Mouse (Mus musculus): ENCODE data around the gene Gm10228. TPM values are rescaled to one million over a fixed set of nuclear protein-coding genes. Genes with fewer than 3 reads are reported as not detected.
"Not testable (repeated sequence)": the region's sequence is repeated elsewhere in the genome, so short reads cannot be mapped to it uniquely, and the experiment has no call there.

Gene Gm10228
- not detected in 2 replicates for total RNA-seq (2017)

DNA sequence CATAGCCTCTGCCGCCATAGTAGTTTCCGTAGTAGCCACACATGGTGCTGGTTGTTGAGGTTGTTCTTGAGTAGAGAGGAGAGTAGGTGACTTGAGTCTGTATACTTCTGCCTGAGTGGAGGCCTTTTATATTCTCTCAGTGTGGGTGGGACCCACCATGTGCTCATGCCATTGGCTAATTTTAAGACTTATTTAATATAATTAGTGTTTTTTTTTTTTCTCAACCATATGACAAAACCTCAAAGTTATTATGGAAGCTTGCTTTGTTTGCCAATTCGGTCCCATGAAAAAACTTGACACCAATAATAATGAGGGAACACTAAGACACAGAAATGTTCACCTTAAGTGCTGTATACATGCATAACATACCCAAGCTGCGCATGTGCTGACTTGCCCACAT is at the start of gene Gm10228:
Gene Gm10228 (minus strand): TSS at position 101 of the 400 bp plus-strand sequence.
- not testable (repeated sequence) for ATAC-seq (replicated peaks; ENCODE audit: low read depth, poor library complexity, severe bottlenecking)

- ATAC-seq (replicated peaks; ENCODE audit: low read depth, poor library complexity, severe bottlenecking) = not testable (repeated sequence)
Observed at GRCm38 (mm10) chr16:89071041-89071440, 29.8 kb upstream of the Gm10228 start.

GRCm38 (mm10) chr16:89063902-89064301 is 22.6 kb upstream of the Gm10228 start, which contains the start of gene 1110025L11Rik:
Gene 1110025L11Rik, minus strand, starts transcription at chr16:89064002.
- not testable (repeated sequence) for ATAC-seq (replicated peaks; ENCODE audit: low read depth, poor library complexity, severe bottlenecking)

GRCm38 (mm10) chr16:89047783-89048182 is 6.5 kb upstream of the Gm10228 start, which contains the start of gene Krtap6-5:
Gene Krtap6-5, minus strand, starts transcription at chr16:89047883.
- no peak for ATAC-seq (replicated peaks; ENCODE audit: low read depth, poor library complexity, severe bottlenecking)

DNA sequence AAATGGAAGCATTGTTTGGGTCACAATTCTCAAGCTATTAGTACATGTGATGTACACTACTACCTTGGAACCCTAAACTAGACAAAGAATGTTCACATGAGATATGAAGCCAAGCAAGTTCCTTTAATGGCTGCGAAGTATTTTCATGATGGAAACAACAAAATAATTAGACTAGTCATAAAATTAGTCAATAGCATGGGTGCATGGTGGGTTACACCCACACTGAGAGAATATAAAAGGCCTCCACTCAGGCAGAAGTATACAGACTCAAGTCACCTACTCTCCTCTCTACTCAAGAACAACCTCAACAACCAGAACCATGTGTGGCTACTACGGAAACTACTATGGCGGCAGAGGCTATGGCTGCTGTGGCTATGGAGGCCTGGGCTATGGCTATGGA is 9.9 kb downstream of the Gm10228 start, which contains the start of gene Krtap6-1:
Gene Krtap6-1 (plus strand): TSS at position 301 of the 400 bp plus-strand sequence.
- not testable (repeated sequence) for ATAC-seq (replicated peaks; ENCODE audit: low read depth, poor library complexity, severe bottlenecking)

GRCm38 (mm10) chr16:89014984-89015383 is 26.3 kb downstream of the Gm10228 start, which contains the start of gene Gm10229:
Gene Gm10229, plus strand, starts transcription at chr16:89015284.
- not testable (repeated sequence) for ATAC-seq (replicated peaks; ENCODE audit: low read depth, poor library complexity, severe bottlenecking)

- ATAC-seq (replicated peaks; ENCODE audit: low read depth, poor library complexity, severe bottlenecking) = no peak
Observed at GRCm38 (mm10) chr16:89013973-89014372, 27.3 kb downstream of the Gm10228 start.

DNA sequence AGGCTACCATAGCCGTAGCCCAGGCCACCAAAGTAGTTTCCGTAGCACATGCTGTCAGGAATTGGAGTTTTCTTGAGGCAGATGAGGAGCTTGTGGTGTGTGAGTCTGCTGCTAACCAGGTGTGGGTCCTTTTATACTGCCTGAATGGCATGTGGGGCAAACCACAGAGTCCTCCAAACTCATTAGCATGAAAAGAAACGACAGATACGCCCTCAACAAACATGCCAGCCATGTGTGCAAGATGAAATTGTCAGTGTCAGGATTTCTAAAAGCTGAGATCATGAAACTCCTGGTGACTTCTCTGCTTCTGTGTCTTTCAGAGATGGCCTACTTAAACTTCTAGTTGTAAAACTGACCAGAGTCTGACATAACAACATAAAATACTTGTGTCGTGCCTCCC is 30.6 kb downstream of the Gm10228 start, which contains the start of gene Krtap22-2:
Gene Krtap22-2 (minus strand): TSS at position 101 of the 400 bp plus-strand sequence.
- no peak for ATAC-seq (replicated peaks; ENCODE audit: low read depth, poor library complexity, severe bottlenecking)

Other genes starting within 250 kb of the Gm10228 start
- not detected in 2 replicates for gene Gm20741, start 229.3 kb downstream of the Gm10228 start, total RNA-seq (2017)
- gene Krtap15, start 221.3 kb downstream of the Gm10228 start, total RNA-seq (2017) = not detected in 2 replicates
- not detected in 2 replicates for gene Krtap14, start 215.3 kb downstream of the Gm10228 start, total RNA-seq (2017)
- gene Krtap19-1, start 172.1 kb downstream of the Gm10228 start, total RNA-seq (2017) = not detected in 2 replicates
- not detected in 2 replicates for gene Krtap19-2, start 167.2 kb downstream of the Gm10228 start, total RNA-seq (2017)
- gene Krtap19-3, start 163.4 kb downstream of the Gm10228 start, total RNA-seq (2017) = not detected in 2 replicates
- not detected in 2 replicates for gene Krtap19-4, start 156.4 kb downstream of the Gm10228 start, total RNA-seq (2017)
- not detected in 2 replicates for gene Krtap19-5, start 145.0 kb downstream of the Gm10228 start, total RNA-seq (2017)
- not detected in 2 replicates for gene Krtap19-9b, start 109.2 kb downstream of the Gm10228 start, total RNA-seq (2017)
- not detected in 2 replicates for gene Krtap16-3, start 78.6 kb downstream of the Gm10228 start, total RNA-seq (2017)
- gene Krtap22-2, start 30.7 kb downstream of the Gm10228 start, total RNA-seq (2017) = not detected in 2 replicates
- gene Gm10229, start 26.2 kb downstream of the Gm10228 start, total RNA-seq (2017) = not detected in 2 replicates
- not detected in 2 replicates for gene Krtap6-1, start 9.8 kb downstream of the Gm10228 start, total RNA-seq (2017)
- gene Krtap6-5, start 6.4 kb upstream of the Gm10228 start, total RNA-seq (2017) = not detected in 2 replicates
- gene 1110025L11Rik, start 22.5 kb upstream of the Gm10228 start, total RNA-seq (2017) = not detected in 2 replicates
- not detected in 2 replicates for gene Krtap6-3, start 42.5 kb upstream of the Gm10228 start, total RNA-seq (2017)
- not detected in 2 replicates for gene Gm6358, start 99.4 kb upstream of the Gm10228 start, total RNA-seq (2017)
- not detected in 2 replicates for gene Gm10061, start 109.6 kb upstream of the Gm10228 start, total RNA-seq (2017)
- not detected in 2 replicates for gene Gm9789, start 116.5 kb upstream of the Gm10228 start, total RNA-seq (2017)
- not detected in 2 replicates for gene Gm7735, start 128.0 kb upstream of the Gm10228 start, total RNA-seq (2017)
- not detected in 2 replicates for gene 1110057P08Rik, start 133.3 kb upstream of the Gm10228 start, total RNA-seq (2017)
- not detected in 2 replicates for gene Krtap20-2, start 164.4 kb upstream of the Gm10228 start, total RNA-seq (2017)

Data from common myeloid progenitor, adult 5-6 weeks (primary cell).